Mouse (Mus musculus): ENCODE measurements around the gene B4galnt1.

DNA sequence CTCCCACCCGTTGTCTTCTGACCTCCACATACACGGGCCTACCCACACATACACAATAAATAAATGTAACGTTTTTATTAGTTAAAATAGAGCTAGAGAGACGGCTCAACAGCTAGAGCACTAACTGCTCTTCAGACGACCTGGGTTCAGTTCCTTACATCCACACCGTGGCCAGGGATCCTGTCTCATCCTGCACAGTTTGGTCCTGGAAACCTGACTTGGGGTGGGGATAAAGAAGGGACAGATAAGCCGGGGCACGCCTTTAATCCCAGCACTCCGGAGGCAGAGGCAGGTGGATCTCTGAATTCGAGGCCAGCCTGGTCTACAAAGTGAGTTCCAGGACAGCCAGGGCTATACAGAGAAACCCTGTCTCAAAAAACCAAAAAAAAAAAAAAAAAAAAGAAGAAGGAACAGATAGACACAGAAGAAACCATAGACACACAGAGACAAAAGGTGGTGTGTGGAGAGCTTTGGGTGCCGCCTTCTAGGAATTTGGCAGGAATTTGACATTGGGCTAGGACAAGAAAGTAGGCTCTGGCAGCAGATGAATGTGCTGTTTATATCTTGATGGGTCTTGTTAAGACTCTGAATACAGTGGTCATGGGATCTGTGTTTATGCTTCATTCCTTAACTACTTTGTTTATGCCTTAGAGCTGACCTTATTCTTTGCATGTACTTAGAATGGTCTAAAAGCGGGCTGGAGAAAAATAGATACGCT, 48.8 kb downstream of the B4galnt1 start:
- TF ChIP-seq CTCF (IDR thresholded peaks at IDR 0.05; ENCODE audit: control insufficient read depth, insufficient read depth, low read length), result no peak
- no peak for TF ChIP-seq POLR2A (IDR thresholded peaks at IDR 0.05; ENCODE audit: borderline replicate concordance, control insufficient read depth, low read depth, low read length)

All from bone marrow, adult 2 months (tissue).